Mouse (Mus musculus): ENCODE data around the gene Gna12.

DNA sequence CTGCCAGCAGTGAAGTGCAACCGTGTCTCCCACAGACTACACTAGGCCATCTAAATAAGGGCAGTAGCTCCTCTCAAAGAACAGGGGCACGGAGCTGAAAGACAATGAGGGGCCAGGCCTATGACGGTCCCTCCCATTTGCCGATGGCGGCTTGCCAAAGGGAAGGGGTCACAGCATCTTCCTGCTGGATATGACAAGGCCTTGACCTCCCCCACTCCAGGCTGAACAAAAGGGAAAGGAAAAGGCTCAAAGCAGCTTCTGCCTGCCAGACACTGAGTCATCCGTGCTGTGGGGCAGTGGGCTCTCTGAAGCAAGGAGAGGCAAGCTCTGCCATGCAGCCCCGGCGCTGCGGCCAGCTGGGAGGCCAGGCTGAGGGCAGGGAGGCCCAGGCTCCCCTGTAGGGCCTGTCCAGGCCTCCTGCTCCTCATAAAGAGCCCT lies 62.5 kb downstream of the Gna12 start:
- TF ChIP-seq CTCF (IDR thresholded peaks at IDR 0.05; ENCODE audit: borderline replicate concordance, extremely low read depth, insufficient read depth, insufficient read length) (no peak), POLR2A (IDR thresholded peaks at IDR 0.05; ENCODE audit: borderline replicate concordance, extremely low read depth, insufficient read depth, insufficient read length, poor library complexity, severe bottlenecking) (no peak)
